Mouse (Mus musculus) lung, postnatal 0 days (tissue): ENCODE measurements around the gene Cdc37l1.

Source experiments
- CTCF ChIP-seq: IDR thresholded peaks from 2 replicates; pipeline ENCODE4 v1.5.1; 2016; ENCODE audit warnings: antibody characterized with exemption, mild to moderate bottlenecking
- EP300 ChIP-seq: IDR thresholded peaks from 2 replicates; pipeline ENCODE4 v1.6.1; 2016; ENCODE audit warnings: antibody characterized with exemption, mild to moderate bottlenecking, control low read depth

DNA sequence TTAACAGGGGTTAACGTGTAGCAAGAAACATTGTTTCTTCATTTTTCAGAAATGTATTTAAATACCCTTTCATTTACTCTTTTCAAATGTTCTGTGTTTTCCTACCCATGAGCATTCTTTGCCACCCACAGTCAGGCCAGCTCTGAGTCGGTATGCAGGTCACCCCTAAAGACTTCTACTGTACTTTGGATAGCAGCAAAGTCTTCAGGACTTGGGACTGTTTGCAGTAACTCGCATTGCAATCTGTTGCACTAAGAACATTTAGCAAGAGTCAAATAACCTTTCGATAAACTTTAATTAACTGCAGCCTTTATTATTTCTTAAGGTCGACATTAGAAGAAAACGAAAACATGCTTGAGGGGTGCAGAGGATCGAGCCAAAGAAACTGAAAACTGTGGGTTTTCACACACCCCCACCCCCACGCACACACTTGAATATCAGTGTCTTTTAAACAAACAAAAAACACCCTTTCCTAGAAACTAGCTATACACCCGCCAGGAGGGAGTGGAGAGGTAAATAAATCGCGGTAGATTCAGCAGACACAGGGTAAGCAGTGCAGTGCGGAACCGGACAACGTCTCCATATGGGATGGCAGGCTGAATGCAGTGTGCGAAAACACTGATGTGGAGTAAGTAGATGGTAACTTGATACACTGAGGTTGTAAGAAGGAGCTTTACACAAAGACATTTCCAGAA lies 56.0 kb downstream of the Cdc37l1 start:
- no peak; the same call in 1 of the 2 replicates for TF ChIP-seq CTCF
- no peak for TF ChIP-seq EP300
